ENCODE assay signal across 8 mouse cellular contexts in the genomic region with DNA sequence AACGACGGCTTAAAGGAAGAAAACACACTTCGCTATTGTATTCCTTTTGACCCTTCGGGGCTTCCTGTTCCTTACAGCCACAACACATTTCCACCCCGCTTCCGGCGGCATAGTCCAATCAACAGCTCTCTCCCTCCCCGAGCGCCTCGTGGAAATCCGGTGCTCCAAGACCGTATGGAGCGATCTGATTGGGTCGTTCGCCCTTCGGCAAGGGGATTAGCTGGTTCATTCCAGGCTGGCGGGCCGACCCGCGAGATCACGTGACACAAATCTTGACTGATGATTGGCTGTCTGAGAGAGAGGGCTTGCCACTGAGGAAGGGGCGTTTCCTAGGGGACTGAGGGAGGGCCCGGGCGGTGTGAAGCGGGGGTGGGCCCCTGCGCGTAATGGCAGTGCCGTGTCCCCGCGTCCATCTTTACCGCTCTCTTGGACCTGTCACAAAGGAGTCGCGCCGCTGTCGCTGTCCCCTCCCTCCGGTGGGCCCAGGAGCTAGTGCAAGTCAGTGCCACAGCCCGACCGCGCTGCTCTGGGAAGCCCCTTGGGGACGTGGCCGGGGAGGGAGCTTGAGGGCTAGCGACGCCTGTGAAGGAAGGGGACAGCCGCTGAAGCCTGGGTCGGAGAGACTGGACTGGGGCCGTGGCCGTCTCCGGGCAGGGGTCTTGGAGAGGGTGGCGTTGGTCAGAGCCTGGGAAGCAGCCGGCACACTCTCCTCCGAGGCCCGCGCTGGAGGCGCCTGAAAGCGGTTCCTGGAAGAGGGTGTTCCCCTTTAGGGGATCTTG. TPM values are rescaled to one million over a fixed set of nuclear protein-coding genes. Genes with fewer than 3 reads are reported as not detected.
DNase-seq lines count a peak whose midpoint lies in the region; ATAC-seq lines count a peak whose summit lies in the region.

A gene (plus strand): TSS at position 331 of the 779 bp plus-strand sequence.
A gene (minus strand): TSS at position 391 of the 779 bp plus-strand sequence.

- peak; percentile 92 for ATAC-seq in megakaryocyte progenitor cell, adult 5-6 weeks (replicated peaks; ENCODE audit: poor library complexity)

- peak; percentile 100 for DNase-seq in adipocyte (ENCODE audit: low spot score)
- peak; percentile 100 for DNase-seq in embryo, embryonic 10 days (ENCODE audit: low spot score)
- peak; percentile 97 for DNase-seq in gastrocnemius, postnatal 10 days
- peak; percentile 100 for DNase-seq in induced T-regulatory cell, adult 2 months (ENCODE audit: low read depth)
- peak; percentile 99 to 100 for DNase-seq in left cerebral cortex, adult 9 months (ENCODE audit: low spot score in 2 of 2)
- peak; percentile 99 for DNase-seq in right cerebral cortex, postnatal 14 days
- DNase-seq in urinary bladder, postnatal 36 days (ENCODE audit: low spot score in 2 of 2) = peak; percentile 99 to 100

RNA-seq across cellular contexts. Expression of the first gene that starts in this region (rescaled TPM):
- 10 to 100 TPM; 12.9 to 18.6 TPM for total RNA-seq in gastrocnemius, postnatal 10 days (2021)
- 39.4 and 41.1 TPM in 2 replicates for total RNA-seq in megakaryocyte progenitor cell, adult 5-6 weeks (2015)
- 31.6 and 35.4 TPM in 2 replicates for total RNA-seq in megakaryocyte progenitor cell, adult 5-6 weeks (2017)

RNA-seq across cellular contexts. Expression of the second gene that starts in this region (rescaled TPM):
- total RNA-seq in gastrocnemius, postnatal 10 days (2021) = 10 to 100 TPM; 24.6 to 25.9 TPM
- 35.3 and 40.4 TPM in 2 replicates for total RNA-seq in megakaryocyte progenitor cell, adult 5-6 weeks (2015)
- 102 and 135 TPM in 2 replicates for total RNA-seq in megakaryocyte progenitor cell, adult 5-6 weeks (2017)

Comparison
In these comparisons a context has a peak if more than half of its experiments do, and no peak if none do; other contexts are left out.
1. Peak in every context shown above with its lines: DNase-seq and ATAC-seq.